Mouse (Mus musculus) testis, adult 2 months (tissue): ENCODE measurements at regions not wholly inside any gene's neighbourhood (a gene's known extent, or its start where the extent isn't known, plus 50 kb on each side); places are given as distances from the start of the nearest gene placed in this dataset.

ENCODE experiments used
- CTCF ChIP-seq: fragments of 200-500 bp; IDR thresholded peaks from 2 replicates; pipeline ENCODE4 v1.5.1; 2012; ENCODE audit warnings: low read depth, mild to moderate bottlenecking, inconsistent platforms, low read length, moderate library complexity; ENCODE audit not compliant: control insufficient read depth, insufficient read depth, insufficient replicate concordance
- POLR2A ChIP-seq: fragments of 200-500 bp; IDR thresholded peaks from 2 replicates; pipeline ENCODE4 v1.6.1; 2012; ENCODE audit warnings: low read depth, mild to moderate bottlenecking, inconsistent platforms, low read length, moderate library complexity; ENCODE audit not compliant: control insufficient read depth

DNA sequence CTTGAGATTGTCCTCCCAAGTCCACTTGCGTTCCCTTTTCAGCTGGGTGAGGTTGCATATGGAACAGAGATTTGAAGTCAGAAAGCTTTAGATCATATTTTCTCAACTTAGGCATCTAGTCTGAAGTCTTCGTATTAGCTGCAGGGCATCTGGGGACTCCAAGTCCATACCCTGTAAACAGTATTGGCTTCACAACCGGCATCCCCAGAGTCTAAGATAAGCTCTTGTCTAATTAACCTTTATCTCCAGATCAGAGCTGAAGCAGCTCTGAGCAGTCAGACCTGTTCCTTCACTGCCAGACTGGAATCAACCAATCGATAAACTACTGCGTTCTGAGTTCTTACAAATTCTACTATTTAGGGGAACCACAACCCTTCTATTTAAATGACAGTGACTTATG, 422.6 kb upstream of the Gulo start:
- TF ChIP-seq CTCF (no peak), POLR2A (no peak)
